Comparison of ENCODE assay signal across 13 mouse cellular contexts in genomic region chr2:167380615-167381285, GRCm38 (mm10). TPM values are rescaled to one million over a fixed set of nuclear protein-coding genes. Genes with fewer than 3 reads are reported as not detected.
DNase-seq lines count a peak whose midpoint lies in the region; ATAC-seq and TF ChIP-seq lines count a peak whose summit lies in the region.
"Had no signal": no experiment of that assay in that cellular context is flagged by ENCODE, and none has a peak within 500 bp of the region (broad histone marks: within the 10 kb centered on the region; RNA-seq: fewer than 3 reads in every experiment).

No protein-coding gene starts in this region.

- WGBS in liver, adult 2 months: 19% methylated on average over 7 of the region's 7 CpGs
- WGBS in macrophage (ENCODE audit: missing documents): 88% methylated on average over 7 of the region's 7 CpGs

- TF ChIP-seq POLR2A in liver, adult 2 months (IDR thresholded peaks at IDR 0.05; ENCODE audit: extremely low read depth, insufficient read depth, low read length): no peak

- no peaks in the 10 kb centered on the region for H3K27me3 ChIP-seq in liver, adult 2 months (ENCODE audit: control insufficient read depth, insufficient read depth, low read length)
- H3K27me3 ChIP-seq in Patski: no peaks in the 10 kb centered on the region
- H3K27me3 ChIP-seq: embryonic facial prominence, embryonic 15.5 days; hindbrain, embryonic 12.5 days had no signal

- TF ChIP-seq CTCF in liver, adult 2 months (IDR thresholded peaks at IDR 0.05; ENCODE audit: low read depth, low read length): no peak
- TF ChIP-seq CTCF in Patski (IDR thresholded peaks at IDR 0.05): no peak

- CTCF ChIA-PET in Patski (lab: Charles Lee): interaction anchor here (2.2 to 2.8 kb wide), 2 partner anchors 36 to 158 kb away, joined by 6 to 10 read pairs; no protein-coding TSS in a partner anchor

- DNase-seq in liver, adult 2 months (ENCODE audit: extremely low read depth, low read depth, low spot score): peak; percentile 89
- DNase-seq in liver: no peak
- DNase-seq in Patski (ENCODE audit: low read depth, low spot score): peak; percentile 81
- DNase-seq in kidney, adult 8-10 months: peak; percentile 75 to 81
- no peak for DNase-seq in c-Kit-positive CD71-positive TER-119-positive erythroid progenitor cells, embryonic 14.5 days (ENCODE audit: low spot score)
- DNase-seq in left cerebral cortex, adult 9 months (ENCODE audit: low spot score in 2 of 2): no peak
- no peak for DNase-seq in heart, postnatal 36 days
- DNase-seq: cerebellum, adult 11-12 months; lung, adult 18-20 months had no signal

- no peak overlapping the region for H3K9ac ChIP-seq in liver, adult 2 months (ENCODE audit: low read depth, low read length)
- H3K9ac ChIP-seq: embryonic facial prominence, embryonic 15.5 days; hindbrain, embryonic 12.5 days had no signal

- ATAC-seq in Patski: peak; percentile 70
- ATAC-seq: activated CD4-positive, CD25-positive, alpha-beta regulatory T cell, adult 4 months had no signal

- H3K4me3 ChIP-seq in liver, adult 2 months (ENCODE audit: insufficient read depth, low read depth, low read length): no peak overlapping the region
- no peak overlapping the region for H3K4me3 ChIP-seq in macrophage (ENCODE audit: inconsistent target)
- H3K4me3 ChIP-seq: embryonic facial prominence, embryonic 15.5 days; hindbrain, embryonic 12.5 days had no signal

- POLR2A ChIA-PET in Patski (lab: Charles Lee): no interaction called here

- no peaks in the 10 kb centered on the region for H3K36me3 ChIP-seq in liver, adult 2 months (ENCODE audit: control insufficient read depth, insufficient read depth, low read length)
- no peaks in the 10 kb centered on the region for H3K36me3 ChIP-seq in macrophage (ENCODE audit: inconsistent target)
- H3K36me3 ChIP-seq: embryonic facial prominence, embryonic 15.5 days; hindbrain, embryonic 12.5 days had no signal

- in situ Hi-C loops in Patski (cut with MboI; ENCODE audit: low pct_unique_long_range_greater_than_20kb): no loop called here

- intact Hi-C loops in heart, postnatal 36 days (cut with DNase I): loop anchor here (2.0 kb wide), 1 partner anchor 26 kb away; no protein-coding TSS in a partner anchor

- H3K4me1 ChIP-seq in liver, adult 2 months (ENCODE audit: control insufficient read depth, insufficient read depth, low read length): peaks cover 12% of the 10 kb centered on the region
- H3K4me1 ChIP-seq: embryonic facial prominence, embryonic 15.5 days had no signal

- H3K79me2 ChIP-seq in liver, adult 2 months (ENCODE audit: control insufficient read depth, insufficient read depth, low read length): no peaks in the 10 kb centered on the region
- no peaks in the 10 kb centered on the region for H3K79me2 ChIP-seq in macrophage (ENCODE audit: inconsistent target)

- H3K27ac ChIP-seq in liver, adult 2 months (replicated peaks; ENCODE audit: insufficient read depth, low read depth, low read length): peak overlapping the region; percentile 27
- peak overlapping the region; percentile 89 for H3K27ac ChIP-seq in macrophage
- H3K27ac ChIP-seq: embryonic facial prominence, embryonic 15.5 days; hindbrain, embryonic 12.5 days had no signal

RNA-seq across cellular contexts. Expression of gene B4galt5, which starts 31.8 kb away (rescaled TPM):
- total RNA-seq in liver, adult 2 months (2014; rRNA removed): 8.1 and 17.7 TPM in 2 replicates
- 14.9 and 15.7 TPM in 2 replicates for polyA plus RNA-seq in liver, adult 2 months (2012; rRNA removed)
- polyA plus RNA-seq in Patski (2021) (58.7 TPM), macrophage (2018) (64.6 to 115 TPM (median 81.1 TPM) in 3 replicates)
- 100 to 1,000 TPM; 105 to 608 (median 250) TPM for total RNA-seq in macrophage (2018; cell fraction: chromatin; rRNA removed)
- total RNA-seq in macrophage (2018; cell fraction: cytosol; rRNA removed): 100 to 1,000 TPM in 24 of 26 experiments, 10 to 100 TPM in 2; 82.2 to 467 (median 135) TPM
- 100 to 1,000 TPM; 170 to 581 (median 315) TPM for total RNA-seq in macrophage (2018; cell fraction: nucleus; rRNA removed)
- 10 to 100 TPM in 1 of 2 experiments, 1 to 10 TPM in 1; 10.0 to 13.5 TPM for total RNA-seq in heart, postnatal 36 days (2021)

RNA-seq across cellular contexts. Expression of gene Slc9a8, which starts 40.8 kb away (rescaled TPM):
- 14.9 and 22.6 TPM in 2 replicates for total RNA-seq in liver, adult 2 months (2014; rRNA removed)
- 25.8 and 34.2 TPM in 2 replicates for polyA plus RNA-seq in liver, adult 2 months (2012; rRNA removed)
- polyA plus RNA-seq in Patski (2021): 23.6 TPM
- total RNA-seq in macrophage (2018; cell fraction: chromatin; rRNA removed): 100 to 1,000 TPM; 151 to 296 (median 212) TPM
- total RNA-seq in macrophage (2018; cell fraction: cytosol; rRNA removed): 10 to 100 TPM; 11.3 to 25.3 (median 16.9) TPM
- total RNA-seq in macrophage (2018; cell fraction: nucleus; rRNA removed): 100 to 1,000 TPM in 23 of 26 experiments, 10 to 100 TPM in 3; 82.7 to 162 (median 126) TPM
- polyA plus RNA-seq in macrophage (2018): 16.4 to 30.0 TPM (median 19.1 TPM) in 3 replicates
- total RNA-seq in heart, postnatal 36 days (2021): 10 to 100 TPM; 24.7 to 27.9 TPM

Comparison
In these comparisons a context has a peak if more than half of its experiments do, and no peak if none do; other contexts are left out.
1. DNase-seq: peak in liver, adult 2 months (single experiment), Patski (single experiment) and kidney, adult 8-10 months (2 of 2); none in liver (single experiment), c-Kit-positive CD71-positive TER-119-positive erythroid progenitor cells, embryonic 14.5 days (single experiment), left cerebral cortex, adult 9 months (0 of 2) and heart, postnatal 36 days (0 of 2).